Mouse (Mus musculus) left cerebral cortex, adult 18-20 months (tissue): ENCODE data around the gene Zdhhc19. TPM values are rescaled to one million over a fixed set of nuclear protein-coding genes. Genes with fewer than 3 reads are reported as not detected.

Experiments used
- DNase-seq, 2 experiments: peaks; one replicate each; pipeline ENCODE4 v3.0.0; 2021 to 2022; ENCODE audit warnings: low spot score in 2 of 2, mixed read lengths in 1 of 2
- total RNA-seq, 2 experiments: library from RNA; stranded (reverse); gene quantifications; 2 replicates each; pipeline ENCODE4 v1.2.3; 2021

The Zdhhc19 gene
- total RNA-seq, 2 experiments from 2014 or later, result not detected

DNA sequence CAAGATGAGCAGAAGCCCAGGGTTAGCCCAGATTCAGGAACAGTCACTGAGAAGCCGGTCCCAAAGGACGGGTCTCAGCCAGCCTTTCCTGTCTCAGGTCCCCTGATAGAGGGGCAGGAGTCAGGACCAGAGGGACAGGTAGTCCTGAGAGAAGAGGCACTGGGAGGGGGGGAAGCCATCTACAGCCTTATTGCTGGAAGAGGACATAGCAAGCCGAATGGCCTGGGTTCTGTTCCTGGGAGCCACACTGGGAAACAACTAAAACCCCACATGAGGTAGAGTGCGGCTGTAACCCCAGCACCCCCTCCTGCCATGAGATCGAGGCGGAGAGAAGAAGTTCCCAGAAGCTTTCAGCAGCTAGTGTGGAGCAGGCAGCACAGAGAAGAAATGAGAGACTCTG, 17.9 kb downstream of the Zdhhc19 start:
- no peak for DNase-seq

DNA sequence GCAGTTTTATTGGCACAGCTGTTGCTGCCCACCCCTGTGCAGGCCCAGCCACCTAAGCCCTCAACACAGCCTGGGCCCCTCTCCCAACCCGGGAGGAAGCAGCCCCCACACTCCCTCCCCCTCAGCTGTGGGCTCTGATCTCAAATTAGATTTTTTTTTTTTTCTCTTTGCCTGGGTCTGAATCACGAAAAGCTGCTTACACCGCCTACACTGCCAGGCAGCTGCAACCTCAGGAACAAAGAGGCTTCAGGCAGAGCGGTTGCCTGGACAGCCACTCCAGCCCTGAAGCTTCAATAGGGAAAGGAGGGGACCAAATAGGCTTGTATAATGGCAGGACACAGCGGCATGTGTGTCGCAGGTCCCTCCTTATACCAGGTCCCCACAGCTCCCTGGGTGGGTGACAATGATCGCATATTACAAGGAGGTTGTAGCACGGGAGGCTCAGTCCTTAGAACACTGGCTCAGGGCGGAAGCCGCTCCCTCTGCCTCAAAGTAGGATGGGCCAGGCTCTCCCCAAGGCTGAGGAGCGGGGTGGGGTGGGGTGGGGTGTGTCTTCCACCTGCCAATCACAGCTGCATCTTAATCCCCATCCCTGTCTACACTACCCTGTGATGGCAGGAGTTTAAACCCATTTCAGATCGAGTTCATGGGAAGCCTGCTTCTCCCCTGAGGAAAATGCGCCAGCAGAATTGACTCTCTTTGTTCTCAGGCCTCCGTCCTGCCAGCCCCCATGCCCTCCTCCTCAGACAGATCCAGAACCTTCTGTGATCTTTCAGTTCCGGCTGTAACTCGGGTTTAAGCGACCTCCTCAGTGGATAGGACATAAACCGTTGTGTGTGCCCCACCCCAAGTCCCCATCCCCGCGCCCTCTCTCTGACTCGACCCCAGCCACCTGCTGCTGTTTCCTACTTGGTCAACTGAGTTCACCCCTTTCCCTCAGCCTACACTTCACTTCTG, 20.2 kb downstream of the Zdhhc19 start:
- peak; percentile 61 to 84 for DNase-seq

DNA sequence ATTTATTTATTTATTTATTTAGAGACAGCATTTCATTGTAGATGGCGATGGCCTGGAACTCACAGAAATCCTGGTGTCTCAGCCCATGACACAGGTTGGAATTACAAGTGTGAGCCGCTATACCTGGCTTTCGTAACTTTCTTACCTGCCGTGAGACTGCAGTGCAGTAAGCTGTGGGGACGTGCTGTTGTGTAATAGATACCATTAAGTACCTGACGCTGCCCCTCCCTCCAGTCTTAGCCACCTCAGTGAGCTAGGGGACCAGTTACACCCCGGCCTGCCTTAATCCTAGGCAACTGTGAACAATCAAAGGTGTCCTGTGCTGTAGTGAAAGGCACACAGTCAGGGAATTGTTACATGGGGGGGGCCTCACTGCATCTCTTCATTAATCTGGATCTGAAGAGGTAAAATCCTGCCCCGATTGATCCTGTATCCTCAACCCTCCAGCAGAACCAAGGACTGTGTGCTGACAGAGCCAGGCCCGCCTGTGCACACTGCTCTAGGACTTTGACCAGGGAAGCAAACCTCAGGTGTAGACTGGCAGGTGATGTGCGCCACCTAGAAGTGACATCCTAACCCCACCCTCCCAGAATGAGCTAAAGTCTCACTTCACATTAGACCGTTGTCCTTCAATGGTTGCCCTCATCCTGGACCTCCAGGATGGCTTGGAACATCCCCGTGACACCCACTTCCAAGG, 21.9 kb downstream of the Zdhhc19 start:
- no peak for DNase-seq

DNA sequence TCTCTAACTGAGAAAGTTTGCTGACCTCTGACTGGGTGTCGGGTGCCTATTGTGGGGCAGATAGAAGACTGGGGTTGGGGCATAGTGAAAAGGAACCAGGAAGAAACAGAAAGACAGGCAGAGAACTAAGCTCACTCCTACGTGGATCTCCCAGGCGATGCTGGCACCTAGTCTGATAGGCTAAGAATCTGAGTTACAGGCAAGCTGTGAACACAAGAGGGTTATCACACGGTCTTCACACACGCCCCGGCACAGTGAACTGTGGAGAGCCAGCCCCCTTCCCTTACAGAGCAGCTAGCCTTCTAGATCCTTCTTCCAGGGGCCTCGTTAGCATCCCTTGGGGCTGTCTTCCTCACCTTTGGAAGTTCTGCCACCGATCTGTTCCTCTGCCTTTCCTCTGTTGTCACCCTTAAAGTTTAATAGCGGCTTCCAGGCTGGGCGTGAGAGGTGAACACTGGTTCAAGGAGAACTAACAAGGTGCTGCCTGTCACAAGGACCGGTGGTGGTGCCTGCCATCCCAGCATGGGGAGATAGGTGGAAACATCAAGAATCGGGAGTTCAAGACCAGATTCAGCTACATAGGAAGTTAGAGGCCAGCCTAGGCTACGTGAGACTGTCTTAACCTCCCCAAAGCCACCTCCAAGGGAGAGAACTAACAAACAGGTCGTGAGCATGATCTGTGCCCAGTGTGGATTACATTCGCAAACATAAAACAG, 23.7 kb downstream of the Zdhhc19 start:
- no peak for DNase-seq

DNA sequence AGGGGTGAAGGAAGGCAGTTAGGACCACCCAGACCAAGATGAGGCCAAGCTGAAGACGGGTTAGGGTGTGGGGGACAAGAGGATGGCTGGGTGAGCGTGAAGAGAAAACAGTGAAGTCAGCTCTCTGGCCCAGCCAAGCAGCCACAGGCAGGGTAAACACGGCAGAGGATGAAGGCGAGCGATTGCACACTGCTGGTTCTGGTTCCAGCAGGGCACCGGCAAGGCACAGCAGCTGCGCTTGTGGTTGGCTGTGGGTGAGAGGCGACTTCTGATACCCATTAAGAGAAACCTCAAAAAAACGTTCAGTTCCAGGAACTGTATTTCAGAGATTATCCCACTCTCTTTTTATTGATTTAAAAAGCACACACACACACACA, 24.3 kb downstream of the Zdhhc19 start:
- DNase-seq, result no peak

DNA sequence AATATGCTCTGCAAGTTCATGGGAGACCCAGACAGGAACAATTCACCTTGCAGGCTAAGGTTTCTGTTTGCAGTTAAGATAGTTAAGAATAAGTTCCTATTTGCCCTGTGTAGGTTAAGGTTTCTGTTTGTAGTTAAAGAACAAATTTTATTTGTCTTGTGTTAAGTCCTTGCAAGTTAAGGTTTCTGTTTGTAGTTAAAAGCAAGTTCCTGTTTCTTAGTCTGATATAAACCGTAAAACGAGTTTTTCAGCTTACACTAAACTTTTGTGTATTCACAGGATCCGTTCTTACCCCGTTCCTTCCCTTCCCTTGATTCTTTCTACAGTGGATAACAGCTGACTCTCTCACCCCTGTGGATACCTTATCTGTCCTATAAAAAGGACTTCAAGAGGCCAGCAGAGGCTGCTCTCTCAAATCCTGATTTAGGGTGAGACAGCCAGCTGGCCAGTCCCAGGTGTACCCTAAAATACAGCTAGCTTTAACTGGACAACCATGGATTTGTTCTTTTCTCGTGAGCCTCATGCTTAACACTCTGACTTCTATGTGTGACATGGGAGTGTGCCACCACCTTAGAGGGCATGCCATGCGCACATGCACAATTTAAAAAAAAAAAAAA, 26.6 kb downstream of the Zdhhc19 start:
- DNase-seq, result no peak

DNA sequence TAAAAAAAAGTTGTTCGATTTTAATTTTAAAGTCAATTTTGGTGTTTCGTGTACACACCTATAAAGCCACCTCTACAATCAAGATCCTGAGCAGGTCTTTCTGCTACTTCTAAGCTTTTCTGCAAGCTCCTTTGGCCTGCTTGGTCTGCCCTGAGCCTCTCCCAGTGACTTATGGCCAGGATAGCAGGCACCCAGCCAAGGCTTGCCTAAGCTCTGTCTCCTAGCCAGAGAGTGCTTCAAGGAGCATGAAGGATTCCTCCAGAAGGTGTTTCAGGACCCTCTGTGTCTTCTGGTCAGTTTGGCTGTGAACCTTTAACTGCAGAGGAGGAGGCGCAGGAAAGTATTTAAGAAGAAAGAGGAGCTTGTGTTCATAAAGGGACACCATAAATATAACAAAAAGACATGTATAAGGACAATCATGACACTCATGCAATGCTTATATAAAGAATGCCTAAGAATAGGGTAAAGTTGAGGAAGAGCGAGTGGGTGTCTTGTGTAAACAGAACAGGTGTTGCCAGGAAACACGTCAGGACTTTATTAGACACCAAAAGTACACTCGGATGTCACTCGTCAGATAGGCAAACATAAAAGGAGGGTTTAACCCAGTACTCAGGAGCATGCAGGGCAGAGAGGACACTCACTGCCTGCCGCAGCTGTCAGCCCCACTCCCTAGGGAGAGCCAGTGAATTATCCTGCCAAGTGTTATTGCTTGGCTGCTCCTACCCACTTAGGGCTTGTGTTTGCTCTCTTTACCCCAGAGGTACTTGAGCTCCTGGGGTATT, 27.6 kb downstream of the Zdhhc19 start:
- no peak for DNase-seq

DNA sequence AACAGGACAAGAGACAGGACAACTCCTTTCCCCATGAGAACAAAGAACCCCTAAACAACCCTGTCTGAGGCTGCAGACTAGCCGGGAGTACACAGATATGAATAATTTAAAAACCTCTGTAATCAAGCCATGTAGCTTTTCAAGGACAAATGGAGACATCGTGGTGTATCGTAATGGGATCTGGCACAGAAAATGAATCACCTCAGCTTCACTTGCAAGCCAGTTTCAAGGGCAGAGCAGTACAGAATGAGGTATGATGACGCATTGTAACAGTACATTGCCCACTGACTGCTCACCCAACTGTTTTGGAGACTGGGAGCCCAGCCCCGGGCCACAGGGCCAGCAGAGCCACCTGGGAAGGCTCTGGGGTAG, 28.2 kb downstream of the Zdhhc19 start:
- DNase-seq, result no peak

DNA sequence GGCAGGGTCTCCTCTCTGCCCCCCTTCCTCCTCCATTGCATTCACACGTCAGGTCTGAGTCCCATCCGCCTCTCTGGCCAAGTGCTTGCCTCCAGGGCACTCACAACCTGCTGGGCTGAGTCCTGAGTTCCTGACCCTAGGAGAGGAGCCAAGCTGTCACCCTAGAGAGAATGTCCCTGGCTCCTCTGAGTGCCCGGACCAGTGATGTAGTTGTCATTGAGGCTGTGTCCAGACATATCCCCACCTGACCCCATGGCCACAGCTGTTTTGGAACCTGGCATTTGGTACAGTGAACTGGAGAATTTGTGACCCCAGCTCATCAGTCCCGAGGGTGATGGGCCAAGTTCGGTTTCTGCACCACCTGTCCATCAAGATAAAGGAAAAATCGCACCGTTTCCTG, 30.8 kb downstream of the Zdhhc19 start:
- DNase-seq, result no peak

DNA sequence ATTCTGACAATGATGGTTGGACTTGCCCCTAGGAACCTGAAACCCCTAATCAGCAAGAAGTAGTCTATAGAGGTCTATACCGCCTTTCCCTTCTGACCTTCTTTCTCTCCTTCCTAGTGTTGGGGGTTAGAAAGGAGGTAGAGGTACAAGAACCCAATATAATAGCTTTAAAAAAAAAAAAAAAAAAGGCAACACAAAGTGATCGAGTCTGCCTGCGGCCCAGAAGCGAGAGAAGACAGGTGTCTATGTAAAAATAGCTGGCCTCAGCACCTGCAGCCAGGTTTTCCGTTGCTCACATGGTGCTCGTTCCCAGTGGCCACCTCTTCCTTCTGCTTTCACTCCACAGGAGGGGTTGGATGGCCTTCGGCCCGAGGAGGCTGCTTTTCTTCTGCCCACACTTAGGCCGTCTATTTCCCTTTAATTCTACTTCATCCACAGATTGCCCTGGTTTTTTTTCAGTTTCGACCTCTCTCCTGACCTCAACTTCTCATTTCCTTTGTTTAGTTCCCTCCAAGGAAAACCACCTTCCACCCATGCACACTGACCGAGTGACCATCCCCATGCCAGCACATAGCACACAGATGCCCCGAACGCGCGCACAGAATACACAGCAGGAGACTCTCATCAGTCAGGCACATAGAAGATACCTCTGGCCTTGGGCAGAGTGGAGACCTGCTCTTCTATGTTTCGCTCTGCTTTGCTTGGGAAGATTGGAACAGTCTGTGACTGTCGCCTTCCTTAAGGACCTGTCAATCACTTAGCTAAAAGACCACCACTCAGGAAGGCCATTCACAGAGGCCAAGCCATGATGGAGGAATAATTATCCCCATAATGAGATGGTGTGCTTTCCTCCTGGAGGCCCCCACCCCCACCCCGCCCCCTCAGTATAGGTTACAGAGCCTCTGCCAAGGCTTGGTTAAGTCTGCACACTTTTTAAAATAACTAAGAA, 37.1 kb downstream of the Zdhhc19 start:
- DNase-seq, result no peak

DNA sequence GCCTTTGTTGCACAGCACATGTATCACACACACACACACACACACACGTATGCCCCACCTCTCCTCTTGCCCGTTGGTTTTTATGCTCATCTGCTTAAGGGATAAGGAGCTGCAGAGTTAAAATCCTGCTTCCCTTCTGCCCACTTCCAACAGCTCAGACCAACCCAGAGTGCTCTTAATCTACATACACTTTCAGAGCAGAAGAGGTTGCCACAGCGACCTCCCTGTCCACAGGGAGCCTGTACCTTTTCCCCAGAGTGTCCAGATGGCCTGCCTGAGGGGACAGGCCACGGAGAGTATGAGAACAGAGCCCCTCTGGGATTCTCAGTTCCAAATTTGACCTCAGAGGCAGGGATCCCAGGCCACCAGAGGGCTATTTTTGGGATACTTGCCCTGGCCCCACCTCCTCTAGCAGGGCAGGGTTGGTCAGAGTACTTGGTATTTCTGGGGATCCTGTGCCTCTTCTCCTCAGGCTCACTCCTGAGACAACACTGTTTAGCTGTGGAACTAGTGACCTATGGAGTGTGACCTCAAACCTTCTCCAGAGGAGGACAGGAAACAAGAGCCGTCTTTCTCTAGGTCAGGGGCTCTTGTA, 39.2 kb downstream of the Zdhhc19 start:
- DNase-seq, result no peak

DNA sequence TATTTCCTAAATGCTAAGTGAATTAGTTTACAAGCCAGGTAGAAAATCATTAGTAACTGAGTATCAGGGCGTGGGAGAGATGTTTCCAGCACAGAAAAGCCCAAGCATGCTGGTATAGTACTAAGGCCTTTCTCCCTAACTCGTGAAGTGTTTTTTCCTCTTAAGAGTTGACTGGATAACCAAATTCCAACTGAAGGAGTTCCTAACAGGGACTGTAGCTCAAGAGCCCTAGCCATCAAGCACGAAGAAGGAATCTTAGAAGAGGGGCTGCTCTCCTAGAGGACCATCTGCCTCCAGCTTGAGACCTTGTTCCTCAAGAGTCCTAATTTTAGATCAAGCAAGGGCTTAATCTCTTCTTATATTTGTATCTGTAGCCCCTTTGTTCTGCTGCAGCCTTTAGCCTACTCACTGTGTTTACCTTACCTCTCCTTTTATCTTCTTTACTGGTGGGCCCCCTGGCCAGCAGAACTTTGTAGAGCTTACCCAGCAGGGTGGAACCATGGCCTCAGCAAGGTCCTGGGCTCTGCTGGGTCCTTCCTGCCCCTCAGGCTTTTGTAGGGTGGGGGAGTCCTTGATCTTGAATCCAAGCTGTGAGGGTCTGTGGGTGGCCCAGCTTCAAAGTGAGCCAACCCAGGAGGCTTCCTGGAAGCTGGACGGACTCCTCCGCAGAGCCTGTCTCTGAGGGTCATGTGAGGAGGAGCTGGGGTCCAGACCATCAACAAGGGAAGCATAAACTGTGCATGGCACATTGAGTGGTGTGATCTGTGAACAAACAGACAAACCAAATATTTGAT, 42.0 kb downstream of the Zdhhc19 start:
- no peak for DNase-seq

DNA sequence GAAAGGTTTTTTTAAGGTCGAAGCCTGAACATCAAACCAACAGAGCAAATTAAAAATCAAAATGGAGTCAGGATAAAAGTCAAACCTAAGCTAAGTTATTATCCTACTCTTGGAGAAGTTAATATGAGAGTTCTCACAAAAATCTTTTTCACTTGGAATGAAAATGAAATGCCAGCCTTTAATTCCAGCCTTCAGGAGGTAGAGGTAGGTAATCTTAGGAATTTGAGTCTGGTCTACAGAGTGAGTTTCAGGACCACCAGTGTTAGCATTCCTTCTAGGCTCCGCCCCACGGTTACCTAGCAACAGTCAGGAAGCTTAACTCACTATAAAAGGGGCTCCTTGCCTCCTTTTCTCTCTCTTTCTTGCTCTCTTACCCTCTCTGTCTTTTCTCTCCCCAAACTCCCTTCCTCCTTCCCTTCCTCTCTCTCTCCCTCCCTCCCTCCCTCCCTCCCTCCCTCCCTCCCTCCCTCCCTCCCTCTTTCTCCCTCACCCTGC, 42.7 kb downstream of the Zdhhc19 start:
- DNase-seq, result no peak

DNA sequence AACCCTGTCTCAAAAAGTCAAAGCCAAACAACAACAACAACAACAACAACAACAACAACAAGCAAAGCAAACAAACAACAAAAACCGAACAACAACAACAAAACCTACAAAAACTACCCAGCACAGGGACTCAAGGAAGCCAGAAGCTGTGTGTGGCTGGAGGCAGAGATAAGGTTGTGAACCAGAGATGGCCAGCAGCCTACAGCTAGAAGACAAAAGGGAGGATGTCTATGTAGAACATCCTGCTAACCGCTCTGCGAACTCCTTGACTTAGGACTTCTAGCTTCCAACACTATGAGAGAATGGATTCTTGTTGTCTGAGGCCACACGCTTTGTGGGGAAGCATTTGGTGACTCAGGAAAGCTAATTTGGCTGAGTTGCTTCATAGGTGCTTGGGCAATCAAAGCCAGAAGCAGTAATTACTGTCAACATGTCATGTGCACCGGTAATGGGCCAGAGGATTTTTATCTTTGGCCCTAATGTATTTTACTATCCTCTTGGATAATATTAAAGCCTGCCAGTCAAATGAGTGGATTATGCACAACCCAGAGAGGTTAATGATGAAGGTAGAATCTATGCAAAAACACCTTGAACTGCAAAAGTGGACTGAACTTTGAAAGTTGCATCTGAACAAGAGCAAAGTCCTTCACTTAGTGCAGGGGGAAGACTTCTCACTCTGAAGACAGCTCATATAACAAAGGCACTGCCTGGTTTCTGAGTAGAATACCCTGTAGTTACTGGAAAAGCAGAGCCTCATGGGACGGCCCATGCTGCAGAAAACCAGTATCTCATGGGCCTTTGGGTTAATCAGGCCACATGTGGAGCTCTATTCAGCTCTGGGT, 45.5 kb downstream of the Zdhhc19 start:
- no peak for DNase-seq

DNA sequence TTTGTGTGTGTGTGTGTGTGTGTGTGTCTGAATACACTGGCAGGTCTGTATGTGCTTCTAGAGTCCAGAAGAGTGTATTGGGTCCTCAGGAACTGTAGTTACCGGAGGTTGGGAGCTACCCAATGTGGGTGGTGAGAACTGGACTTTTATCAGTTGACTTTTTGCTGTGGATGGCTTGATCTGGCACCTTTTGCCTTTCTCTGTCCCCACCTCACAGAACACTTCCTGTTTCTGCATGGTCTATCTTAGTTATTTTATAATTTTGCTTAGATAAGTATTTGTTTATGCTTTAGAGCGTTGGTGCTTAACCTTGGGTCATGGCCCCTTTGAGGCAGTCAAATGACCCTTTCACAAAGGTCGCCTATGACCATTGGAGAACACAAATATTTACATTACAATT, 47.4 kb downstream of the Zdhhc19 start:
- DNase-seq, result no peak

DNA sequence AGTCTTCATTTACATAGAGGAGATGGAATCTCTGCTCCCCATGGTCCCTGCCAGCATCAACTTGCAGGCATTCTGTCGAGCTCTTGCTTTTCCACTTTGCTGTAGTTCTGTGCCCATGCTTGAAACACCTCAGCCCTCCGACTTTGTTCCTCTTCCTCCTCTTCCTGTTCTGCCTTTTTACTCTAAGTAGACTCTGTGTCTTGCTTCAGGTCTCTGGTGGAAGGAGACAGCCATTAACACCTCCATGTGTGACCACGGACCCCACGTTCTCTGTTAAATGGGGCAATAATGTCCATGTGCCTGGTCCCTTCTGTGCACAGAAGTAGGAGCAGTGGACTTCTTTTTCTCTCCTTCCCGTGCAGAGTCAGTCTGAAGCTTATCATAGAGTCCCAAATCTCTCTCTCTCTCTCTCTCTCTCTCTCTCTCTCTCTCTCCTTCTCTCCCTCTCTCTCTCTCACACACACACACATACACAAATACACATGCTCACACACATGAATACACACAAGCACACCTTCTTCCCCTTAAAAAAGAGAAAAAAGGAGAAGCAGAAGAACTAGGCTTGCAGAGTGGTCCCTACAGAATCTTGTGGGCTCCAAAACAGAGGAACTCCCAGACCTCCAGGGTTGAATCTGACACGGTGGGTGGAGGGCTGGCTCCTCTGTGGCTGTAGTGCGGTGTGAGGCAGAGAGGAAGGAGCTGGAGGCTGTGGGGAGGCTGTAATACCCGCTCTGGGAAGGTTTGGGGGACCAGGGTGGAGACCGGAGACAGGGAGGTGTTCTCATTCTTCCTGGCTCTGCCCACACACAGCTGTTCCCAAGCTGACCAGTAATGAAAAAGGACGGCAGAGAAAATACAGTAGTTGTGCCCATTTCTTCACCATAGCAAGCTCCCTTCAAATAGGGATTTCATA, 51.3 kb downstream of the Zdhhc19 start:
- peak in 1 of 2 experiments; percentile 4 for DNase-seq
